In the genomic region with DNA sequence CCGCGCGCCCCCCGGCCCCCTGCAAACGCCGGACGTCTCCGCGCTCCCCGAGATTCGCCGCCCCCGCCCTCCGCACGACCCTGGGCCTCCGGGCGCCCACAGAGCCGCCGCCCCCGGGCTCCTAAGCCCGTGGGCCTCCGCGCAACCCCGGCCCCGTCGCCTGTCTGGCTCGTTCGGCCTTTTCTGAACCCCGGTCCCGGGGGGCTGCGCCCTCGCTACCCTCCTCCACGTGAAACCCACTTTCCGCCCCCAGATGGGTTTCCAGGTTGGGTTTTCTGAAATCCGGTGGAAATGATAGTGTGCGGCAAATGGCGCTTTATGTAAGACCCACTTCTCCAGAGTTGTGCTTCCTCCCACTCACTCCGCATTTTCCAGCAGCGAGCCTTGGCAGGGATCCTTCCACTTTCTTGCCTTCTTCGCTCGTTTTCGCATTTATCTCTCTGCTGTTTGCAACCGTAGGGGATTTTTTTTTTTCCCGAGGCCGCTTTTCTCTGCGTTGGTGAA, we compare ENCODE assay signal across 8 mouse cellular contexts. TPM values are rescaled to one million over a fixed set of nuclear protein-coding genes. Genes with fewer than 3 reads are reported as not detected.
DNase-seq lines count a peak whose midpoint lies in the region; ATAC-seq lines count a peak whose summit lies in the region.

No protein-coding gene starts in this region.

- H3K27me3 ChIP-seq in embryonic facial prominence, embryonic 14.5 days (replicated peaks; ENCODE audit: control insufficient read depth, insufficient read depth, low read length): no peaks in the 10 kb centered on the region
- no peaks in the 10 kb centered on the region for H3K27me3 ChIP-seq in limb, embryonic 13.5 days
- H3K27me3 ChIP-seq in midbrain, embryonic 14.5 days (ENCODE audit: control insufficient read depth, insufficient read depth, low read length): no peaks in the 10 kb centered on the region

- no peaks in the 10 kb centered on the region for H3K9me3 ChIP-seq in embryonic facial prominence, embryonic 14.5 days (ENCODE audit: control insufficient read depth, low read length)
- H3K9me3 ChIP-seq in limb, embryonic 13.5 days: no peaks in the 10 kb centered on the region
- no peaks in the 10 kb centered on the region for H3K9me3 ChIP-seq in midbrain, embryonic 14.5 days (ENCODE audit: control insufficient read depth, low read length)

- under 1% methylated on average over 15 of the region's 46 CpGs for WGBS in embryonic facial prominence, embryonic 14.5 days
- 1% methylated on average over 40 of the region's 46 CpGs for WGBS in limb, embryonic 13.5 days
- 1% methylated on average over 46 of the region's 46 CpGs for WGBS in midbrain, embryonic 14.5 days

- H3K4me1 ChIP-seq in embryonic facial prominence, embryonic 14.5 days (ENCODE audit: control insufficient read depth, insufficient read depth, low read length): peaks cover 23% of the 10 kb centered on the region
- H3K4me1 ChIP-seq in limb, embryonic 13.5 days: peaks cover 34% of the 10 kb centered on the region
- peaks cover 28% of the 10 kb centered on the region for H3K4me1 ChIP-seq in midbrain, embryonic 14.5 days (ENCODE audit: control insufficient read depth, insufficient read depth, low read length)

- peak; percentile 57 for DNase-seq in 3T3-L1 (ENCODE audit: low read depth, low spot score)
- DNase-seq in adrenal gland, postnatal 10 days: peak; percentile 55
- DNase-seq in embryonic facial prominence, embryonic 14.5 days (ENCODE audit: low spot score): peak; percentile 34
- DNase-seq in heart, adult 8-10 months (ENCODE audit: low spot score): peak; percentile 29
- peak; percentile 54 for DNase-seq in kidney, adult 9 months
- no peak for DNase-seq in midbrain, embryonic 14.5 days
- peak; percentile 20 to 32 for DNase-seq in spleen, postnatal 14 days (ENCODE audit: low spot score in 2 of 2)

- H3K4me2 ChIP-seq in embryonic facial prominence, embryonic 14.5 days (ENCODE audit: low read depth, low read length): peak overlapping the region; percentile 81
- H3K4me2 ChIP-seq in limb, embryonic 13.5 days (replicated peaks): peak overlapping the region; percentile 69
- H3K4me2 ChIP-seq in midbrain, embryonic 14.5 days (ENCODE audit: low read length): peak overlapping the region; percentile 73

- ATAC-seq in embryonic facial prominence, embryonic 14.5 days (ENCODE audit: low read depth): peak; percentile 16
- no peak; the same call in 1 of the 2 replicates for ATAC-seq in limb, embryonic 13.5 days (ENCODE audit: low FRiP score, low read depth)
- ATAC-seq in midbrain, embryonic 14.5 days (ENCODE audit: low FRiP score, low TSS enrichment): peak; percentile 25; the same call in 1 of the 2 replicates

- no peaks in the 10 kb centered on the region for H3K36me3 ChIP-seq in embryonic facial prominence, embryonic 14.5 days (ENCODE audit: control insufficient read depth, insufficient read depth, low read length)
- no peaks in the 10 kb centered on the region for H3K36me3 ChIP-seq in limb, embryonic 13.5 days
- H3K36me3 ChIP-seq in midbrain, embryonic 14.5 days (ENCODE audit: control insufficient read depth, insufficient read depth, low read length): no peaks in the 10 kb centered on the region

- H3K9ac ChIP-seq in embryonic facial prominence, embryonic 14.5 days (ENCODE audit: low read depth, low read length): peak overlapping the region; percentile 98
- H3K9ac ChIP-seq in limb, embryonic 13.5 days: peak overlapping the region; percentile 99
- peak overlapping the region; percentile 96 for H3K9ac ChIP-seq in midbrain, embryonic 14.5 days (replicated peaks; ENCODE audit: low read length)

- H3K27ac ChIP-seq in embryonic facial prominence, embryonic 14.5 days (replicated peaks; ENCODE audit: low read depth, low read length): peak overlapping the region; percentile 97
- H3K27ac ChIP-seq in limb, embryonic 13.5 days: peak overlapping the region; percentile 96
- H3K27ac ChIP-seq in midbrain, embryonic 14.5 days (replicated peaks; ENCODE audit: low read depth, low read length): peak overlapping the region; percentile 96

- H3K4me3 ChIP-seq in embryonic facial prominence, embryonic 14.5 days (ENCODE audit: low read depth, low read length): peak overlapping the region; percentile 97
- peak overlapping the region; percentile 98 for H3K4me3 ChIP-seq in limb, embryonic 13.5 days
- H3K4me3 ChIP-seq in midbrain, embryonic 14.5 days (replicated peaks; ENCODE audit: low read depth, low read length): peak overlapping the region; percentile 97

RNA-seq across cellular contexts. Expression of a gene that starts 0.7 kb away (rescaled TPM):
- total RNA-seq in adrenal gland, postnatal 10 days (2021): 10 to 100 TPM; 89.5 to 97.4 TPM
- polyA plus RNA-seq in embryonic facial prominence, embryonic 14.5 days (2014; fragmentation: Nextera tagmentation; extraction: Ambion mirVana): 97.7 and 104 TPM in 2 replicates
- total RNA-seq in heart, adult 8-10 months (2022): 10 to 100 TPM; 63.5 to 67.1 (median 64.5) TPM
- polyA plus RNA-seq in limb, embryonic 13.5 days (2015; fragmentation: Nextera tagmentation; extraction: Ambion mirVana): 95.3 and 96.3 TPM in 2 replicates
- polyA plus RNA-seq in midbrain, embryonic 14.5 days (2014; fragmentation: Nextera tagmentation; extraction: Ambion mirVana): 141 and 200 TPM in 2 replicates

RNA-seq across cellular contexts. Expression of a gene that starts 22.1 kb away (rescaled TPM):
- total RNA-seq in adrenal gland, postnatal 10 days (2021): 10 to 100 TPM; 13.7 to 14.6 TPM
- polyA plus RNA-seq in embryonic facial prominence, embryonic 14.5 days (2014; fragmentation: Nextera tagmentation; extraction: Ambion mirVana): 23.6 and 24.3 TPM in 2 replicates
- total RNA-seq in heart, adult 8-10 months (2022): 10 to 100 TPM; 10.7 to 14.1 (median 11.2) TPM
- 27.5 and 29.2 TPM in 2 replicates for polyA plus RNA-seq in limb, embryonic 13.5 days (2015; fragmentation: Nextera tagmentation; extraction: Ambion mirVana)
- 17.5 and 22.0 TPM in 2 replicates for polyA plus RNA-seq in midbrain, embryonic 14.5 days (2014; fragmentation: Nextera tagmentation; extraction: Ambion mirVana)

RNA-seq across cellular contexts. Expression of a gene that starts 51.6 kb away (rescaled TPM):
- total RNA-seq in adrenal gland, postnatal 10 days (2021): 10 to 100 TPM; 35.0 to 38.5 TPM
- 69.8 and 75.5 TPM in 2 replicates for polyA plus RNA-seq in embryonic facial prominence, embryonic 14.5 days (2014; fragmentation: Nextera tagmentation; extraction: Ambion mirVana)
- 10 to 100 TPM; 31.5 to 36.2 (median 35.2) TPM for total RNA-seq in heart, adult 8-10 months (2022)
- 76.7 and 77.1 TPM in 2 replicates for polyA plus RNA-seq in limb, embryonic 13.5 days (2015; fragmentation: Nextera tagmentation; extraction: Ambion mirVana)
- 43.4 and 43.7 TPM in 2 replicates for polyA plus RNA-seq in midbrain, embryonic 14.5 days (2014; fragmentation: Nextera tagmentation; extraction: Ambion mirVana)
